Mouse (Mus musculus): ENCODE data around the gene Srp68.
"Not testable (repeated sequence)": the region's sequence is repeated elsewhere in the genome, so short reads cannot be mapped to it uniquely, and the experiment has no call there.

Gene Srp68

GRCm38 (mm10) chr11:116282912-116283521 is 9.0 kb upstream of the Srp68 start:
- DNase-seq, result no peak

- DNase-seq, result no peak
These were observed 8.1 kb upstream of the Srp68 start for GRCm38 (mm10) chr11:116282089-116282488.

- DNase-seq, result no peak
These were observed 7.7 kb upstream of the Srp68 start for GRCm38 (mm10) chr11:116281671-116282070.

GRCm38 (mm10) chr11:116280751-116281663 is 7.0 kb upstream of the Srp68 start, which contains the start of gene Galr2:
TSS of gene Galr2 (plus strand) at chr11:116280939.
- no peak for DNase-seq

GRCm38 (mm10) chr11:116277184-116277583 is 3.2 kb upstream of the Srp68 start:
- DNase-seq, result not testable (repeated sequence)

GRCm38 (mm10) chr11:116273469-116274044 is 460 bp downstream of the Srp68 start:
- no peak for DNase-seq

GRCm38 (mm10) chr11:116272589-116273468 is 1.2 kb downstream of the Srp68 start:
- DNase-seq, result no peak

GRCm38 (mm10) chr11:116269560-116269959 is 4.5 kb downstream of the Srp68 start:
- DNase-seq, result no peak

- DNase-seq, result no peak
These were observed 5.7 kb downstream of the Srp68 start for GRCm38 (mm10) chr11:116268313-116268712.

- DNase-seq, result no peak
These were observed 6.4 kb downstream of the Srp68 start for GRCm38 (mm10) chr11:116267637-116268036.

- DNase-seq, result no peak
These were observed 8.2 kb downstream of the Srp68 start for GRCm38 (mm10) chr11:116265850-116266249.

- no peak for DNase-seq
These were observed 8.7 kb downstream of the Srp68 start for GRCm38 (mm10) chr11:116265352-116265751.

- DNase-seq, result no peak
These were observed 13.8 kb downstream of the Srp68 start for GRCm38 (mm10) chr11:116260259-116260658.

GRCm38 (mm10) chr11:116259461-116259860 is 14.6 kb downstream of the Srp68 start:
- no peak for DNase-seq

GRCm38 (mm10) chr11:116255982-116256675 is 17.9 kb downstream of the Srp68 start:
- no peak for DNase-seq

- DNase-seq, result no peak
These were observed 18.7 kb downstream of the Srp68 start for GRCm38 (mm10) chr11:116255090-116255981.

GRCm38 (mm10) chr11:116254627-116255026 is 19.4 kb downstream of the Srp68 start:
- DNase-seq, result no peak

- DNase-seq, result no peak
These were observed 20.9 kb downstream of the Srp68 start for GRCm38 (mm10) chr11:116253076-116253600.

GRCm38 (mm10) chr11:116250898-116251297 is 23.1 kb downstream of the Srp68 start:
- DNase-seq, result no peak

GRCm38 (mm10) chr11:116247502-116248222 is 26.4 kb downstream of the Srp68 start:
- no peak for DNase-seq

All from cerebellum, adult 18-20 months (tissue).